Mouse (Mus musculus) kidney, adult 2 months (tissue): ENCODE measurements around the gene Tbxas1. TPM values are rescaled to one million over a fixed set of nuclear protein-coding genes. Genes with fewer than 3 reads are reported as not detected.

Experiments used
- DNase-seq: peaks from one replicate; pipeline ENCODE4 v3.0.0; 2021
- H3K27ac ChIP-seq: fragments of 200-500 bp; 2 replicates; pipeline ENCODE4 v1.5.1; 2012; ENCODE audit warnings: low read depth, low read length, control low read depth, inconsistent platforms; ENCODE audit not compliant: insufficient read depth
- H3K27me3 ChIP-seq: fragments of 200-500 bp; replicated peaks from 2 replicates; pipeline ENCODE4 v1.6.1; 2012; ENCODE audit warnings: mild to moderate bottlenecking, moderate library complexity, low read length, inconsistent platforms; ENCODE audit not compliant: control insufficient read depth, insufficient read depth
- H3K36me3 ChIP-seq: fragments of 200-500 bp; 2 replicates; pipeline ENCODE4 v1.6.1; 2012; ENCODE audit warnings: mild to moderate bottlenecking, moderate library complexity, low read length, inconsistent platforms; ENCODE audit not compliant: control insufficient read depth, insufficient read depth
- H3K4me1 ChIP-seq: fragments of 200-500 bp; 2 replicates; pipeline ENCODE4 v1.6.1; 2011; ENCODE audit warnings: low read length; ENCODE audit not compliant: control insufficient read depth, insufficient read depth
- H3K4me3 ChIP-seq: fragments of 200-500 bp; 2 replicates; pipeline ENCODE4 v1.5.1; 2011; ENCODE audit warnings: mild to moderate bottlenecking, low read depth, low read length, control low read depth; ENCODE audit not compliant: insufficient read depth
- CTCF ChIP-seq: fragments of 200-500 bp; conservative IDR thresholded peaks from 2 replicates; pipeline ENCODE4 v1.5.1; 2011; ENCODE audit warnings: low read depth, mild to moderate bottlenecking, control low read depth, low read length, moderate library complexity, mixed read lengths; ENCODE audit not compliant: insufficient read depth, insufficient read length
- POLR2A ChIP-seq: fragments of 200-500 bp; IDR thresholded peaks from one replicate; pipeline ENCODE4 v1.6.1; 2011; ENCODE audit warnings: low read depth, low read length, control low read depth
- WGBS: fragments of 180-500 bp; shearing (Covaris S2); methylation state at CpG from one replicate; pipeline ENCODE4 v1.1.7; 2018; 5-methylcytosine and 5-hydroxymethylcytosine counted together
- polyA plus RNA-seq: library from polyadenylated mRNA; depleted of rRNA; stranded (reverse); fragments of >200 nt; gene quantifications from 2 replicates; pipeline ENCODE4 v1.2.3, GENCODE M21; 2012

The Tbxas1 gene
- polyA plus RNA-seq, 1 experiment: 19.5 TPM

DNA sequence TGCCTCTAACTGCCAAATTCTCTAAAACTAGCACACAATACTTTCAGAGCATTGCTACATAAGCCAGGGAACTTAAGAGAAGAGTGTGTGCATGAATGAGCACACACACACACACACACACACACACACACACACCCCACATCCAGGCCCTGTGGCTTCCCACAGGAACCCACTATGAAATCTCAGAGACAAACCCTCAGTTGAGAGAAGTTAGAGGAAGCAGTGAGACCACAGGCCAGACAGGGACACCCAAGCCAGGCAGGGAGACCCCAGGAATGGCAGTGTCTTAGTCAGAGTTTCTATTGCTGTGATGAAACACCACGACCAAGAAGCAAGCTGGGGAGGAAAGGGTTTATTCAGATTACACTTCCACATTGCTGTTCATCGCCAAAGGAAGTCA is 188.3 kb downstream of the Tbxas1 start:
- no peak for TF ChIP-seq CTCF
- no peak for TF ChIP-seq POLR2A
- H3K36me3 ChIP-seq: no peaks in the 10 kb centered on the region
- no peak overlapping the region for H3K4me3 ChIP-seq
- no peak overlapping the region for H3K27ac ChIP-seq
- DNase-seq: no peak
- H3K4me1 ChIP-seq: no peaks in the 10 kb centered on the region
- H3K27me3 ChIP-seq: no peaks in the 10 kb centered on the region
- WGBS: 79% methylated on average over 2 of the region's 2 CpGs

- peak; percentile 85 for DNase-seq
- H3K27me3 ChIP-seq: no peaks in the 10 kb centered on the region
- TF ChIP-seq CTCF: peak; percentile 93
- TF ChIP-seq POLR2A: no peak
- 46% methylated on average over 12 of the region's 12 CpGs for WGBS
- no peak overlapping the region for H3K27ac ChIP-seq
- no peaks in the 10 kb centered on the region for H3K36me3 ChIP-seq
- no peaks in the 10 kb centered on the region for H3K4me1 ChIP-seq
- no peak overlapping the region for H3K4me3 ChIP-seq
These were observed 191.9 kb downstream of the Tbxas1 start for GRCm38 (mm10) chr6:39066935-39067578.

- Histone ChIP-seq H3K27ac (no peak overlapping the region), H3K4me1 (no peaks in the 10 kb centered on the region), H3K4me3 (no peak overlapping the region), H3K27me3 (no peaks in the 10 kb centered on the region), H3K36me3 (no peaks in the 10 kb centered on the region)
- peak; percentile 65 for DNase-seq
- TF ChIP-seq CTCF (no peak), POLR2A (no peak)
- 36% methylated on average over 5 of the region's 5 CpGs for WGBS
These were observed 197.5 kb downstream of the Tbxas1 start for GRCm38 (mm10) chr6:39072664-39073063.

DNA sequence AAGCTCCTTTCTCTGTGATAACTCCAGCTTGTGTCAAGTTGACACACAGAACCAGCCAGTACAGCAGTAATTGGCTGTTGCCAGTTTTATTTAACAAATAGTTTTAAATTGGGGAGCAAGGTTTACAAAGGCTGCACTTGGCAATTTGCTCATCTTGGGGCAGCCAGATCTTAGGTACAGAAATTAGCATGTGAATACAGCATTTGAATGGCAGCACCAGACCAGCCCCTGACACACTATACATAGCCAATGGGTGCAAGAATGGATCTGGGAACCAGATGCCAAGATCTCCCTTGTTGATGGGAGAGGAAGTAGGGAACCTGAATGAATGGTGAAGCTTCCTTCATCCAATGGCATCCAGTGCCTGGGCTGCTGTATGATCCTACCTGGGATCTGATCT is 199.0 kb downstream of the Tbxas1 start:
- H3K4me3 ChIP-seq: no peak overlapping the region
- TF ChIP-seq POLR2A (no peak), CTCF (no peak)
- no peaks in the 10 kb centered on the region for H3K36me3 ChIP-seq
- no peak overlapping the region for H3K27ac ChIP-seq
- no peaks in the 10 kb centered on the region for H3K4me1 ChIP-seq
- DNase-seq: no peak
- no peaks in the 10 kb centered on the region for H3K27me3 ChIP-seq

- Histone ChIP-seq H3K4me3 (no peak overlapping the region), H3K27me3 (no peaks in the 10 kb centered on the region), H3K36me3 (no peaks in the 10 kb centered on the region), H3K27ac (no peak overlapping the region), H3K4me1 (no peaks in the 10 kb centered on the region)
- TF ChIP-seq POLR2A: no peak
- no peak for TF ChIP-seq CTCF
- no peak for DNase-seq
These were observed 201.3 kb downstream of the Tbxas1 start for GRCm38 (mm10) chr6:39076498-39076897.

- Histone ChIP-seq H3K27ac (no peak overlapping the region), H3K36me3 (no peaks in the 10 kb centered on the region; the same call in 1 of the 2 replicates), H3K4me1 (no peaks in the 10 kb centered on the region), H3K27me3 (no peaks in the 10 kb centered on the region), H3K4me3 (no peak overlapping the region)
- WGBS: 73% methylated on average over 4 of the region's 4 CpGs
- DNase-seq: no peak
- no peak for TF ChIP-seq CTCF
- TF ChIP-seq POLR2A: no peak
These were observed 229.4 kb downstream of the Tbxas1 start for GRCm38 (mm10) chr6:39104631-39105030.

- H3K36me3 ChIP-seq: no peaks in the 10 kb centered on the region; the same call in 1 of the 2 replicates
- peak; percentile 31; the same call in 1 of the 2 replicates for TF ChIP-seq CTCF
- no peak for TF ChIP-seq POLR2A
- H3K4me3 ChIP-seq: no peak overlapping the region
These were observed 231.6 kb downstream of the Tbxas1 start for GRCm38 (mm10) chr6:39106812-39107211.

More at GRCm38 (mm10) chr6:39106812-39107211, 231.6 kb downstream of the Tbxas1 start:
- Histone ChIP-seq H3K27ac (no peak overlapping the region), H3K4me1 (no peaks in the 10 kb centered on the region), H3K27me3 (no peaks in the 10 kb centered on the region)
- 71% methylated on average over 2 of the region's 2 CpGs for WGBS
- no peak for DNase-seq
